Mouse (Mus musculus): ENCODE measurements around the gene Slc39a5.

DNA sequence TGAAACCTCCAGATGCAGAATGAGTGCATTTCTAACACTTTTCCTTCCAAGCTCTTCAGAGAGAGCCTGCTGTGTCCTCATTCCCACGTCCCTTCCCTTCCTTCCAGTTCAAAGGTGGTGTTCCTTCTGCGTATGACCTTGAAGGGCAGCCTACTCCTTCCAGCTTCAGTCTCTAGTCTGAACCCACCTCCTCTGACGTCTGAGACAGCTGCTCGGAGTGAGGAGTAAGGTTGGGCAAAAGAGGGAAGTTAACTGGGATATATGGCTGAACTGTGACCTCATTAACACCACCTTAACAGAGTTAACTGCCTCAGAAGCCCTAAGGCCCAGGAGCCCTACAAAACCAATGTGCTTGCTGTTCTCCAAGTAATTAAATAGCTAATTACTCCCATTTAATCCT, 30.4 kb downstream of the Slc39a5 start:
- no peak for TF ChIP-seq CTCF (IDR thresholded peaks at IDR 0.05; ENCODE audit: low read depth)
- no peak for TF ChIP-seq EP300 (optimal IDR thresholded peaks at IDR 0.05)
